Mouse (Mus musculus) liver, embryonic 11.5 days (tissue): Measurements from ENCODE around the gene 4930524B15Rik. TPM values are rescaled to one million over a fixed set of nuclear protein-coding genes. Genes with fewer than 3 reads are reported as not detected.

Source experiments
- ATAC-seq: fragments of 200-750 bp; cut with Nextera tagmentation; replicated peaks from 2 replicates; pipeline ENCODE4 v1.8.0; 2017; ENCODE audit warnings: moderate number of reproducible peaks, mild to moderate bottlenecking, moderate TSS enrichment, moderate library complexity; ENCODE audit not compliant: low FRiP score
- DNase-seq: peaks from one replicate; pipeline ENCODE4 v3.0.0-alpha.2; 2017; ENCODE audit warnings: low spot score
- H3K27ac ChIP-seq: fragments of 300-500 bp; sonication (generic); 2 replicates; pipeline ENCODE4 v1.5.1; 2014; ENCODE audit warnings: mild to moderate bottlenecking, low read depth, low read length, control low read depth
- H3K27me3 ChIP-seq: fragments of 300-500 bp; sonication (generic); replicated peaks from 2 replicates; pipeline ENCODE4 v1.6.1; 2014; ENCODE audit warnings: low read length, mixed read lengths; ENCODE audit not compliant: control insufficient read depth, insufficient read depth
- H3K36me3 ChIP-seq: fragments of 300-500 bp; sonication (generic); 2 replicates; pipeline ENCODE4 v1.6.1; 2014; ENCODE audit warnings: mild to moderate bottlenecking, low read length, moderate library complexity, mixed read lengths; ENCODE audit not compliant: control insufficient read depth, insufficient read depth
- H3K4me1 ChIP-seq: fragments of 300-500 bp; sonication (generic); replicated peaks from 2 replicates; pipeline ENCODE4 v1.6.1; 2014; ENCODE audit warnings: low read length, mixed read lengths; ENCODE audit not compliant: control insufficient read depth, insufficient read depth
- H3K4me2 ChIP-seq: fragments of 300-500 bp; sonication (generic); 2 replicates; pipeline ENCODE4 v1.6.1; 2014; ENCODE audit warnings: mild to moderate bottlenecking, control low read depth, moderate library complexity
- H3K4me3 ChIP-seq: fragments of 300-500 bp; sonication (generic); 2 replicates; pipeline ENCODE4 v1.5.1; 2014; ENCODE audit warnings: low read depth, low read length, control low read depth
- H3K9ac ChIP-seq: fragments of 300-500 bp; sonication (generic); 2 replicates; pipeline ENCODE4 v1.6.1; 2014; ENCODE audit warnings: low read depth, low read length, control low read depth
- H3K9me3 ChIP-seq: fragments of 300-500 bp; sonication (generic); 2 replicates; pipeline ENCODE4 v1.6.1; 2016; ENCODE audit warnings: low read length, inconsistent platforms, mixed read lengths; ENCODE audit not compliant: control insufficient read depth
- WGBS: fragments of 180-500 bp; shearing (Covaris S2); extraction: QIAGEN DNeasy Blood & Tissue Kit; methylation state at CpG from one replicate; pipeline ENCODE4 v1.1.7; 2014; 5-methylcytosine and 5-hydroxymethylcytosine counted together
- polyA plus RNA-seq: library from polyadenylated mRNA; unstranded; fragments of >200 nt; fragmentation: Nextera tagmentation; extraction: Ambion mirVana; gene quantifications from 2 replicates; pipeline ENCODE4 v1.2.1, GENCODE M21; 2014

The 4930524B15Rik gene
- not detected in 2 replicates for polyA plus RNA-seq

GRCm38 (mm10) chr11:31965256-31966134, at the start of gene 4930524B15Rik:
4930524B15Rik (plus strand) TSS chr11:31965592.
- peak; percentile 47; the same call in 1 of the 2 replicates for ATAC-seq
- Histone ChIP-seq H3K9me3 (no peaks in the 10 kb centered on the region), H3K4me1 (no peaks in the 10 kb centered on the region), H3K27me3 (no peaks in the 10 kb centered on the region), H3K36me3 (no peaks in the 10 kb centered on the region), H3K27ac (no peak within 1 kb of the TSS), H3K4me3 (peak within 1 kb of the TSS; percentile 24; the same call in 1 of the 2 replicates), H3K4me2 (peak within 1 kb of the TSS; percentile 61), H3K9ac (no peak within 1 kb of the TSS; the same call in 1 of the 2 replicates)
- DNase-seq, result no peak
- 42% methylated on average over 49 of the region's 49 CpGs for WGBS

- ATAC-seq (no peak), DNase-seq (no peak)
- peaks cover 4% of the 10 kb centered on the region; the same call in 1 of the 2 replicates for H3K36me3 ChIP-seq
- H3K27ac ChIP-seq, result no peak overlapping the region
- H3K9ac ChIP-seq, result no peak overlapping the region
- 94% methylated on average over 1 of the region's 1 CpGs for WGBS
- H3K9me3 ChIP-seq, result no peaks in the 10 kb centered on the region
- H3K4me2 ChIP-seq, result no peak overlapping the region
- no peaks in the 10 kb centered on the region for H3K27me3 ChIP-seq
- H3K4me1 ChIP-seq, result no peaks in the 10 kb centered on the region
- H3K4me3 ChIP-seq, result no peak overlapping the region
Measured at GRCm38 (mm10) chr11:31917769-31918168, 47.6 kb upstream of the 4930524B15Rik start.

GRCm38 (mm10) chr11:31930051-31930450, 35.3 kb upstream of the 4930524B15Rik start:
- Histone ChIP-seq H3K9ac (no peak overlapping the region), H3K27me3 (no peaks in the 10 kb centered on the region), H3K27ac (no peak overlapping the region), H3K4me2 (no peak overlapping the region), H3K9me3 (no peaks in the 10 kb centered on the region), H3K36me3 (peaks cover 30% of the 10 kb centered on the region), H3K4me1 (no peaks in the 10 kb centered on the region), H3K4me3 (no peak overlapping the region)
- 87% methylated on average over 10 of the region's 10 CpGs for WGBS
- ATAC-seq, result no peak
- no peak for DNase-seq

DNA sequence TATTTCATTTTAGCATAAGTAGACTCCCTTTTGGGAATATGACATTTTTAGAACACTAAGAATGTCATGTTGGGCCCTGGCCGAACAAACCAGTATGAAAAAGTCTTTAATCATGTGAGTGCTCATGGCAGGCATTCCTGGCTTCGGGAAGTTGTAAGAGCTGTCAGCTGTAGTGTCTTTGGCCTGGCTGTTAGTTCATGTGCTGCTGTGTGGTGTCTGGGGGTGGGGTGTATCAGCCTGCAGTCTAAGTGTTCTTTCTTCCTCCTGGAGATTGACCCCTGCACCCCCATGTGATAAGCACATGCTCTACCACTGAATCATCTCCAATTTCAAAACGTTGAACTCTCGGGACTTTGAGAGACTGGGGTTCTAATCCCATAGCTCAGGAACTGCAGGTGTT, 29.7 kb upstream of the 4930524B15Rik start:
- DNase-seq, result no peak
- Histone ChIP-seq H3K9me3 (no peaks in the 10 kb centered on the region), H3K4me2 (no peak overlapping the region), H3K9ac (no peak overlapping the region), H3K27ac (no peak overlapping the region), H3K4me3 (no peak overlapping the region), H3K36me3 (peaks cover 6% of the 10 kb centered on the region), H3K4me1 (no peaks in the 10 kb centered on the region), H3K27me3 (no peaks in the 10 kb centered on the region)
- ATAC-seq, result no peak
- 49% methylated on average over 4 of the region's 4 CpGs for WGBS

DNA sequence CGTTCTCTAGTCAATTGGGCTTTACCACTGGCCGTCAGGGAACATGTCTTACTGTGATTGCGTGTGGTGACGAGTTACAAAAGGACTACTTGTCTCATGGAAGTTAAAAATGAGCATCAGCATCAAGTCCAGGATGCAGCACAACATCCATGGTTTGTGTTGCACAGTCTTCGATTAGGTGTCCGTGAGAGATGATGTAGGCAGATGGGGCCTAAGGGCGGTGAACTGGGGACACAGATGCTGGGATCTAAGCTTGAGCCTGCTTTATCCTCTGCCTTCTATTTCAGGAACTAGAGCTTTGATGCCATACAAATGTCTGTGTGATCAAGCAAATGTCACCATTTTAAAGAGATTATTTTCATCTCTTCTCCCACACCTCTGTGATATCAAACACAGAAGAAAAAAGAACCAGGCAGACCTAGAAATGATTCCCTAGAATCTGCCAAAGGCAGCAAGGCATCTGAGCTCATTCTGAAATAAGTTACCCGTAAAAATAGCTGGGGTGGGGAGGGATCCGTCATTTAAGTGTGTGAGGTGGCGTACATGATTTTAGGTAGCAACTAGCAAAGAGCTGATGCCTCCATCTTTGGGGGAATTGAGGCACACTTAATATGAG, 28.4 kb upstream of the 4930524B15Rik start:
- no peaks in the 10 kb centered on the region for H3K9me3 ChIP-seq
- H3K36me3 ChIP-seq, result no peaks in the 10 kb centered on the region; the same call in 1 of the 2 replicates
- no peaks in the 10 kb centered on the region for H3K27me3 ChIP-seq
- H3K9ac ChIP-seq, result no peak overlapping the region
- H3K4me3 ChIP-seq, result no peak overlapping the region
- H3K27ac ChIP-seq, result no peak overlapping the region
- no peak for DNase-seq
- H3K4me2 ChIP-seq, result no peak overlapping the region
- H3K4me1 ChIP-seq, result no peaks in the 10 kb centered on the region
- ATAC-seq, result no peak
- 93% methylated on average over 10 of the region's 10 CpGs for WGBS

DNA sequence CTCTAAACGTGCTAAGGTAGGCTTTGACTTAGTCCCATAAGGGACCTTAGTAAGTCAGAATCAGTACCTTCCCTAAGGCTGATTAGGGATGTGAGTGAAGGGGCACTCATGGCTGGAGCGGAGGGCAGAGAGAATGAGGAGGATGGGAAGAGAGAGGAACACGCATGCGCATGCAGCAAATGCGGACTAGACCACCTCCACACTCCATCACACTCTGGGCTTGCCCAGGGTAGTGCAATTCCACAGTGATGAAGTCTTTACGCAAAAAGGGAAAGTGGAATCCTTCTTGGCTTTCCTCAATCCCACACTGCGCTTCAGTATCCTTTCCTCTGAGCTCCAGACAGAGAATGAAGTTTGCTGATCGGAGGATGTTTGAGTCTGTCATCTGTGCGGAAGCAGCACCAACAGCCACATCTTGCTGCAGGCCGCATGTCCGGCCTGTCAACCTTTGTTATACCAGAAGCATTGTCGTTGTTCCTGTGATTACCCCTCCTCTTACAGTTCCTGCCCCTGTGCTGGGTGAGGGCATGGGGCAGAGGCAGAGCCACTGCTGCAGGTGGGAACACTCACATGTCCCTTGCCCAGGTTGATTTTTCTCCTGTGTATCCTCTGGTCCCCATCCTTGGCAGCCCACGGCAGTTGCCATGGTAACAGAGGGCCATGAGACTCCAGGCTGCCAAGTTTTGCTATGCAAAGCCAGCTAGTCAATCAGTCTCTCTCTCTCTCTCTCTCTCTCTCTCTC, 24.3 kb upstream of the 4930524B15Rik start:
- Histone ChIP-seq H3K4me1 (no peaks in the 10 kb centered on the region), H3K9me3 (no peaks in the 10 kb centered on the region), H3K9ac (no peak overlapping the region), H3K27ac (no peak overlapping the region), H3K27me3 (no peaks in the 10 kb centered on the region), H3K4me3 (no peak overlapping the region), H3K36me3 (no peaks in the 10 kb centered on the region), H3K4me2 (no peak overlapping the region)
- DNase-seq, result no peak
- 85% methylated on average over 13 of the region's 13 CpGs for WGBS
- no peak for ATAC-seq

DNA sequence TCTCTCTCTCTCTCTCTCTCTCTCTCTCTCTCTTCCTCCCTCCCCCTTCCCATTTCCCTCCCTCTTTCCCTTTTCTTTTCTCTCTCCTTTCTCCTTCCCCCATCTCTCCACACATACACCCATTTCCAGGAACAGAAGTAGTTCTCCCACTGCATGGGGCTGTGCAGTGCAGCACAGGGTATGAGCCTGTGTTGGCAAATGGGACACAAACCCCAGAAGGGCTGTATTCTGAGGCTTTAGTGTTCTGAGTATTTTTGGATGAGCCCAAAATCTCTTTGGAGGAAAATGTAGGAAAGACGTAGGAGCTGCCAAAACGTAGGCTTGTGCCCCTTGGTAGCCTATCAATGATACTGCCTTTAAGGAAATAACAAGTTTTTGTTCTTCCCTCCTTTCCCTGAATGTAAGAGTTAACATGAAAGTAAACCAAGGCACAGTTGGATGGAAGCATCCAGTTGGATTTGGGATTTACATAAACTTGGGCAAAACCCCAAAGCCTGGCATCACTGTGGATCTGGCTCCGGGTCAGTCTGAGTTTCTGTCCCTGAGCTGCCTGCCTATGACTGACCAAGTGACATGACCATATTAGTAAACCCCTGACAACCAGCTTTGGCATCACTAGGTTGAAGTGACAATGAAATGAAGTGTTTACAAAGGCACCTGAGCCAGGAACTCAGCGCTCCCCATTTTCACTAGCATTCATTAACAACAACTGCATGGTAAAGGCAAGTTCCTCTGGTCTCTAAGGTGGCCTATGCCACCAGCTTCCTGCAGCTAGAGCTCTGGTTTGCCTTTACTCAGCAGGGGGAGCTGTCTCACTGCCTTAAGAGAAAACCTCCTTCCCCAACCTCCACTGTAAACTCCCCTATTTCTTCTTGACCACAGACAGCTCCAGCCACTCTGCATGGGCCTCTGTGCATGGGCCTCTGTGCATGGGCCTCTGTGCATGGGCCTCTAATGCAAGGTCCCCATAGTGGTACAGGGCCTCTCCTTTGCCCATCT, 23.5 kb upstream of the 4930524B15Rik start:
- Histone ChIP-seq H3K27me3 (no peaks in the 10 kb centered on the region), H3K4me1 (no peaks in the 10 kb centered on the region), H3K9ac (no peak overlapping the region), H3K9me3 (no peaks in the 10 kb centered on the region), H3K4me2 (no peak overlapping the region), H3K27ac (no peak overlapping the region), H3K4me3 (no peak overlapping the region), H3K36me3 (no peaks in the 10 kb centered on the region)
- ATAC-seq (no peak; the same call in 1 of the 2 replicates), DNase-seq (no peak)
- WGBS, result 75% methylated on average over 4 of the region's 4 CpGs
